Mouse (Mus musculus) brain, embryonic 18.5 days (tissue): ENCODE measurements around the gene Myo16.

Source experiments
- DNase-seq: peaks from one replicate; pipeline ENCODE4 v3.0.0-alpha.2; 2012; ENCODE audit warnings: low read depth, low spot score

Gene Myo16

GRCm38 (mm10) chr8:10175976-10176375, 22.3 kb downstream of the Myo16 start:
- no peak for DNase-seq

GRCm38 (mm10) chr8:10177131-10177530, 23.4 kb downstream of the Myo16 start:
- DNase-seq = no peak

GRCm38 (mm10) chr8:10178986-10179385, 25.3 kb downstream of the Myo16 start:
- no peak for DNase-seq

GRCm38 (mm10) chr8:10190607-10191006, 36.9 kb downstream of the Myo16 start:
- DNase-seq = no peak

- DNase-seq = peak; percentile 45
Observed at GRCm38 (mm10) chr8:10198164-10198563, 44.5 kb downstream of the Myo16 start.

GRCm38 (mm10) chr8:10199301-10199700, 45.6 kb downstream of the Myo16 start:
- DNase-seq = no peak

GRCm38 (mm10) chr8:10200042-10200441, 46.3 kb downstream of the Myo16 start:
- no peak for DNase-seq

- no peak for DNase-seq
Observed at GRCm38 (mm10) chr8:10215023-10215422, 61.3 kb downstream of the Myo16 start.

- DNase-seq = no peak
Observed at GRCm38 (mm10) chr8:10219761-10220276, 66.1 kb downstream of the Myo16 start.

- no peak for DNase-seq
Observed at GRCm38 (mm10) chr8:10222770-10223169, 69.1 kb downstream of the Myo16 start.

- no peak for DNase-seq
Observed at GRCm38 (mm10) chr8:10223528-10224194, 70.0 kb downstream of the Myo16 start.

- DNase-seq = no peak
Observed at GRCm38 (mm10) chr8:10224305-10224971, 70.7 kb downstream of the Myo16 start.

GRCm38 (mm10) chr8:10225018-10225417, 71.3 kb downstream of the Myo16 start:
- no peak for DNase-seq

- DNase-seq = peak; percentile 50
Observed at GRCm38 (mm10) chr8:10230746-10231369, 77.1 kb downstream of the Myo16 start.

- DNase-seq = no peak
Observed at GRCm38 (mm10) chr8:10234516-10234915, 80.8 kb downstream of the Myo16 start.

- DNase-seq = no peak
Observed at GRCm38 (mm10) chr8:10243344-10243743, 89.6 kb downstream of the Myo16 start.

GRCm38 (mm10) chr8:10249156-10249555, 95.4 kb downstream of the Myo16 start:
- DNase-seq = no peak

GRCm38 (mm10) chr8:10255741-10256140, 102.0 kb downstream of the Myo16 start:
- no peak for DNase-seq

GRCm38 (mm10) chr8:10256563-10256962, 102.9 kb downstream of the Myo16 start:
- no peak for DNase-seq

- DNase-seq = no peak
Observed at GRCm38 (mm10) chr8:10270094-10270493, 116.4 kb downstream of the Myo16 start.

GRCm38 (mm10) chr8:10292600-10292999, 138.9 kb downstream of the Myo16 start:
- no peak for DNase-seq

GRCm38 (mm10) chr8:10300797-10301196, 147.1 kb downstream of the Myo16 start:
- DNase-seq = no peak

GRCm38 (mm10) chr8:10303061-10303460, 149.3 kb downstream of the Myo16 start:
- no peak for DNase-seq
